Mouse (Mus musculus) CH12.LX (cell line): Measurements from ENCODE around the gene Scamp2.

Experiments
- CTCF ChIP-seq, 2 experiments: IDR thresholded peaks in 1 of 2; conservative IDR thresholded peaks in 1 of 2; 2 replicates each; pipeline ENCODE4 v1.5.1; 2011 to 2012; ENCODE audit warnings: low read depth in 2 of 2, low read length in 2 of 2, improper control_type of control experiment in 1 of 2, inconsistent platforms in 1 of 2, mild to moderate bottlenecking in 1 of 2, moderate library complexity in 1 of 2
- ELF1 ChIP-seq: IDR thresholded peaks from 2 replicates; pipeline ENCODE4 v1.6.1; 2014; ENCODE audit warnings: low read depth, mild to moderate bottlenecking, inconsistent platforms, low read length, improper control_type of control experiment
- ETS1 ChIP-seq: conservative IDR thresholded peaks from 2 replicates; pipeline ENCODE4 v1.6.1; 2012; ENCODE audit warnings: low read depth, mild to moderate bottlenecking, inconsistent platforms, low read length, improper control_type of control experiment, moderate library complexity
- MAFK ChIP-seq: IDR thresholded peaks from 2 replicates; pipeline ENCODE4 v1.6.1; 2011; ENCODE audit warnings: low read length, improper control_type of control experiment; ENCODE audit not compliant: insufficient replicate concordance
- MAX ChIP-seq: IDR thresholded peaks from 2 replicates; pipeline ENCODE4 v1.6.1; 2011; ENCODE audit warnings: low read length, improper control_type of control experiment
- PAX5 ChIP-seq: IDR thresholded peaks from 2 replicates; pipeline ENCODE4 v1.6.1; 2012; ENCODE audit warnings: low read length, inconsistent platforms, mixed read lengths
- POLR2A ChIP-seq: IDR thresholded peaks from 2 replicates; pipeline ENCODE4 v1.6.1; 2011; ENCODE audit warnings: low read depth, mild to moderate bottlenecking, improper control_type of control experiment, low read length
- USF2 ChIP-seq: conservative IDR thresholded peaks from 2 replicates; pipeline ENCODE4 v1.6.1; 2011; ENCODE audit warnings: low read depth, low read length, improper control_type of control experiment
- ZC3H11A ChIP-seq: IDR thresholded peaks from 2 replicates; pipeline ENCODE4 v1.6.1; 2012; ENCODE audit warnings: low read depth, mild to moderate bottlenecking, inconsistent platforms, low read length, improper control_type of control experiment
- ZKSCAN1 ChIP-seq: IDR thresholded peaks from 2 replicates; pipeline ENCODE4 v1.6.1; 2012; ENCODE audit warnings: low read depth, inconsistent platforms, low read length, improper control_type of control experiment, borderline replicate concordance

DNA sequence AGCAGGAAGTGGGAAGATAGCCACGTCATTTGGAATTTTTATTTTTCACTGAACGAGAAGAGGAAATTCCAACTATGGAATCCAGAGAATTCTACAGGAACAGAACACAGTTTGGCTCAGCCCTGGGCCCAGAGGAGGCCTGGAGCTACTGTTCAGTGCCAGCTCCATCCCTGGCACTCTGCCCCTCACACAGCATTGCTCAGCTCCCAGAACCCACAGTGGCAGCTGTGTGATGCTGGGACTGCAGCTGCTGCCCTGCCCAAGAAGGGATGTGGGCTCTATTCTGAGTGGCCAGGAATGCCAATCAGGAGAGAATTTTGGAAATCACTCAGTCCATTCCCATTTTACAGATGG is 40.6 kb downstream of the Scamp2 start:
- TF ChIP-seq POLR2A, result no peak
- no peak for TF ChIP-seq CTCF (conservative IDR thresholded peaks at IDR 0.05 in 1 of 2, IDR thresholded peaks at IDR 0.05 in 1 of 2; ENCODE audit: low read depth in 2 of 2, low read length in 2 of 2)
- TF ChIP-seq ZKSCAN1, result no peak
- no peak for TF ChIP-seq MAX
- no peak for TF ChIP-seq ZC3H11A
- no peak for TF ChIP-seq USF2
- no peak for TF ChIP-seq ETS1
- no peak for TF ChIP-seq MAFK
- no peak for TF ChIP-seq PAX5
- TF ChIP-seq ELF1, result no peak
